Mouse (Mus musculus) retina, postnatal 7 days (tissue): Measurements from ENCODE around the gene Rad51b.

Experiments
- DNase-seq: peaks from one replicate; pipeline ENCODE4 v3.0.0-alpha.2; 2012; ENCODE audit warnings: low read depth, low spot score

The Rad51b gene

GRCm38 (mm10) chr12:79330571-79330970 lies 33.5 kb downstream of the Rad51b start:
- DNase-seq: no peak

DNA sequence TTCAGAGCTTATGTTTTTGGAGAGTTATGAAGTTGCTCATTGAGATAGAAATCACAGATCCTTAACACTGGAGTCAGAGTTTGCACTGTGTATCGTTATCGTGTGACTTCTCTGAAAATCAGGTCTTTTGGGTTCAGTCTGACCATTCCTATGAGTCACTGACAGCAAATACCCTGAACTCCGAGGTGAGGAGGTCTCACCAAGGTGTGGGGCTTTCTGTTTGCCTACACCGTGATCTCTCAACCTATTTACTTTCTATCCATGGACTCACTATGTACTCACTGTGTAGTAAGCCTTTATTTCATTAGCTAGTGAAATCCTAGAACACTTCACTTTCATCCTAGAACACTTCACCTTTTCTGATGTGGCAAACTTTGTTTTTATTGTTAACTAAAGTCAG lies 34.6 kb downstream of the Rad51b start:
- no peak for DNase-seq

DNA sequence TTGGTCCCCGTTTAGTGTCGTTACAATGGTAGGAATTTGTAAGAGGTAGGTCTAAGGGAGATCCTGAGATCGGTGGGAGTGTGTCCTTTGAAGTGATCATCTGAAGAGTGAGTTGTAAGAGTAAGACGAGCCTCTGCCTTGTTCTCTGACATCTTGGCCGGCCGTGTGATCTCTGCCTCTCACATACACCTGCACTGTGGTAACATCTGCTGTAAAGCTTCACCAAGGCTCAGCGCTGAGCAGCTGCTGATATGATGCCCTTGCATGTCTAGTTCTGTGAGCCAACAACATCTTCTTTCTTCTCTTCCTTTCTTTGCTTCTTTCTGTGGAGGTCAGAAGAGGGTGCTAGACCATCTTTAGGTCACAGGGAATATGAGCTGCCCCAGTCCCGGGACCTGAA lies 41.7 kb downstream of the Rad51b start:
- DNase-seq: no peak

DNA sequence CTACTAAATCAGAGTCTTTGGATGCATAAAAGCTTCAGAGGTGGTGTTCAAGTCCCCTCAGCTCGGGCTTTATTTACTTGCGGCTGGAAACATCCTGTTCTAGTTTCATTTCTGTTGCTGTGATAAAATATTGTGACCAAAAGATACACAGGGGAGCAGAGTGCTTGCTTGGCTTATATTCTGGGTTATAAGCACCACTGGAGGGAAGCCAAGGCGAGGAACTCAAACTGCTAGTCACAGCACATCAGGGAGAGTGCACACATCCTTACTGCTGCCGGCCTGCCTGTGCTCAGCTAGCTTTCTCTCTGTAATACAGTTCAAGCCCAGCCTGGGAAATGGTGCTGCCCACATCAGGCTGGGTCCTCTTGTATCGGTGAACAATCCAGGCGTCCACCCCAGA lies 43.4 kb downstream of the Rad51b start:
- no peak for DNase-seq

DNA sequence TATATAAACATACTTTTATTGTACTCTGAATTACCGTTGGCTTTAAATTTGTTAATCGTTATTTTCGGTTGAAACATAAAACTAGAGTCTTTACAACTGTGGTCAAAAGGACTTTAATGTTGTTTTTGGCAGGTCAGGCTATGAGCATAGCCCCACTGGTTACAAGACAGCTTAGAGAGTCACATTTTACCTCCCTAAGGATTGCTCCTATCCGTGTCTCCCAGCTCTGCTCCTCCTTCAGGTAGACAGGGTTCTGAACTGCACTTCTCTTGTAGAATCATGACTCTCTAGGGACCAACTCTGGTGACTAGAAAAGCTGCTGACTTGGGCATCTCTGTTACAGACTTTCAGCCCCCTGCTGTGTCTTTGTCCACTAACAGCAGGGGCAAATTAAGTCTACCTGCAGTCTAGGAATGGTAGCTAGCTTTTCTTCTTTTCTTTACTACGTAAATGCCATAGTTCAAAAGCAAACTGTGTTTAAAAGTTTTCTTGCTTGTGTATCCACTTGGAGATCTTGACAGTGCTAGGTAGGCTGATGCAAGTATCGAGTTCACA lies 44.3 kb downstream of the Rad51b start:
- DNase-seq: no peak

DNA sequence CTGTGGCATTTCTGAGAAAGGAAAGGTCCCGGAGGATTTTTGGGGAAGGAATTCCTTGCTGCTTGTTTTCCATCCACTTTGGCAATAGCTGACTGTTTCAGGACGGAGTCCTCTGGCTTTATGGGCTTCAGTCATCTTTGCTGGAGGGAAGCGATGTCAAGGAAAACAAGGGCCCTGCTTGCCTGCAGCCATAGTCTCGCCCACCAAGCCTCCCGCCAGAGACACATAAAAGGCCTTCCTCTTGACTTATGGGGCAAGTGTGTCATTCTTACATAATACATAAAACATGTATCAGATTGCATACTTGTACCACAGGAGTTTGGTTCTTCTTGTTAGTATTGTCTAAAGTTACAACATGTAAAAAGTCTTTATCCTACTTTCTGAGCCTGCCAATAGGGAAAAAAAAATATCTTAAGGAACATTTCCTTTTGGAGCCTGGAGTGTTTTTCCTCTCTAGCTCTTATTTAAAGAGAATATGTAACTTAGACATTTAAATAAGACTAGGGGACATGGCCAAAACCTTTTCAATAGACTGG lies 49.2 kb downstream of the Rad51b start:
- DNase-seq: no peak

DNA sequence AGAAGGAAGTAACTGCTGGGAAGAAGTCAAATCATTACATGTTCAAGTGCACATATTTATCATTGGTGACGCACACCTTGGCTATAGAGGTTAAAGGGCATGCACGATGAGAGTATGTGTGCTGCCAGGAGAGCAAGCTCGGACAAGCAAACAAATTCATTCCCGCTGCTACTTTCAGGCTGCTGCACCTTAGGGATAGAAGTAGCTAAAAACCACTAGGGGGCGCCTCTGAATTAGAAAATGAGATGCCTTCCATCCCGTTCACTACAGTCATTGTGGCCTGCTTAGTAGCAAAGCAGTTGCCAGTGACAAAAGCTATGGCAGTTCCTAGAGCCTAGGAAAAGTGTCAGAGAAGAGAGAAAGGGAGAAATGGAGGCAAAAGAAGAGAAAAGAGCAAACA lies 50.6 kb downstream of the Rad51b start:
- peak; percentile 61 for DNase-seq

DNA sequence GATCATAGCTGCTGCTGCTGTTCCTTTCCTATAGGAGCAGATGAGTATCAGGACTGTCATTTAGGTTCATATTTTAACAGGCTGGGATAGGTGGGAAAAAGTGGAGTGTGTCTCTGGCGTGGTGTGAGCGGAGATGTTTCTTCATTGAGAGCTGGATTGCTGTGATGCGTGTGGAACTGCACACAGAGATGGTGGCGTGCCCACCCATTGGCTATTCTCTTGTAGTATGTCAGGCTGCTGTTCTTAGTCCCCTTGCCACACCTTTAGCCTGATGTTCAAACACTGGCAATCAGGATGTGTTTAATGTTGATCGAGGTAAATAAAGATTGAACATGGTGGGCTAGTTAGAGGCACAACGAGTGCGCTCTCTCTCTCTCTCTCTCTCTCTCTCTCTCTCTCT lies 54.4 kb downstream of the Rad51b start:
- no peak for DNase-seq

DNA sequence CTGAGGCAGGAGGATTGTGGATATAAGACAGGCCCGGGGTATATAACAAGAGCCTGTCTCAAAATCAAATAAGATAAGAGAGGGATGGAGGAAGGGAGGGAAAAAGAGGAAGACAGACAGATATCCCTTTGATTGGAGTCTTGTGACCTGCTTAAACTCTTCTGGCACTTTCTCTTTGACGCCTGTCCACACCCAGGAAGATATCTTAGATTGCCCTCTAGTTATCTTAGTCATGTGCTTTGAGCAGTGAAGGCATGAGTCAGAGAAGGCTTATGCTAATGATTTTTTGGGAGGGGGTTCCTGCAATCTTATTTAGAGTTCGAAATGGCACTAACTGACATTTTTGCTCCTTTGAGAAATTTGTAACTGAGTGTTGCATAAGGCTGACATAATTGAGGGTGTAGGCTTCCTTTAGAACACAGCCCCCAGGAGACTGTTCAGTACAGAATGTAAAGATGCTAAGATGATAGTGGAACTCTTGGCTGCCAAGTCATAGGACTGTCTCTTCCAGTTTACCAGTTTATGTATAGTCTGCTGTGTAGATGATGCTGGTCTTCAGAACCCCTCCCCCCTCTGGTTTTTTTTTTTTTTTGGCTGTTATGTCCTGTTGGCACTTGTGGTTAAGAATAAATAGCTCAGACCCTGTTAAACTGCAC lies 55.1 kb downstream of the Rad51b start:
- DNase-seq: no peak

DNA sequence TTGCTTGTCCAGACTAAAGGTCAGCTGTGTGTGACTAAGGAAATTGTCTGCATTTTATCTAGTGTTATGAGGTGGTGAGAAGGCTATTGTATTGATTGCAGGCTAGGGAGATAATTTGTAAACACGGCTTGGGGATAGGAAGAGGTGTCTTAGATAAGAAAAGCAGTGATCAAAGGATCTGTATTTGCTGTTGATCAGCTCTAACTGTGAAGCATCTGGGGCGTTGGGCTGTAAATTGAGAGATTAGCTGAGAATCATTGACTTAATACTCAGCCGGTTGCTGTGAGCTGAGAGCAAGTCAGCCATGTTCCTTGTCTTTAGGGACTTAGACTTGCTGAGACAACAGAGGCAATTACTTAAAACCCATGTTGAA lies 55.6 kb downstream of the Rad51b start:
- peak; percentile 20 for DNase-seq

GRCm38 (mm10) chr12:79353356-79353755 lies 56.3 kb downstream of the Rad51b start:
- DNase-seq: no peak

GRCm38 (mm10) chr12:79354621-79355020 lies 57.5 kb downstream of the Rad51b start:
- DNase-seq: no peak

DNA sequence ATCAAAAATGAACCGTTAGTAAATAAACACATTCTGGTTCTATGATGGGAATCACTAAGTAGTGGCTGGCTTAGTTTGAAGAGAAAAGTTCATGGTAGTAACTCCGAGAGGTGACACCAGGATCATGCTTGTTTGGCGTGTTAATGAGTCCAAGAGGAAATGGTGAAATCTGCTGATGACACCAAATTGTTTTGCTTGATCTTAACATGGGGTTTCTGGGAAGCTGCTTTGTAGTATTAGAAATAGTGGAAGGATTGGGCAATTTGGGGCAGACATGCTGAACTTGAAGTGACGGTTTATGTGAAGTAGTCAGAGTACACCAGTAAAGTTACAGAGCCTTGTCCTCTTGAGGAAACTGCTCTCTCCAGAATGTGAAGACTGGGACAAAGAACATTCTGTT lies 59.1 kb downstream of the Rad51b start:
- DNase-seq: no peak

GRCm38 (mm10) chr12:79357631-79358030 lies 60.5 kb downstream of the Rad51b start:
- DNase-seq: no peak

DNA sequence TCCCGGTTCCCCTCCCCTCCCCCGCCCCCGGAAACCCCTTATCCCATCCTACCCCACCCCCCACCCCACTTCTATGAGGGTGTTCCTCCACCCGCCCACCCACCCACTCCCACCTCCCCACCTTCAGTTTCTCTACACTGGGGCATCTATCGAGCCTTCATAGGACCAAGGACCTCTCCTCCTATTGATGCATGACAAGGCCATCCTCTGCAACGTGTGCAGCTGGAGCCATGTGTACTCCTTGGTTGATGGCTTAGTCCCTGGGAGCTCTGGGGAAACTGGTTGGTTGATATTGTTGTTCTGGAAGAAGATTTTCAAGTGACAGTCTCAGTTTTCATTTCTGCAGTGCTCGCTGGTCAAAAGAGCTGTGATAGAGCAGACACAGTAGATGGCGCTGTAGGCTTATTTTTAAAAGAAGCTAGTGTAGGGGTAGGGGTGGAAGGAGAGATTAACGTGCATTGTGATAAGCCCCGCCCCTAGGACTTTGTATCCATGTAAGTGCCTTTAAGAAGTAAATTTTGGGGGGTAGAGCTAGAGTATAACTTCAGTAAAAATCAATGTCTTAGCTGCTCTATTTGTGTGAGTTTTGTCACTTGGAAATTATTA lies 61.6 kb downstream of the Rad51b start:
- DNase-seq: peak; percentile 69

DNA sequence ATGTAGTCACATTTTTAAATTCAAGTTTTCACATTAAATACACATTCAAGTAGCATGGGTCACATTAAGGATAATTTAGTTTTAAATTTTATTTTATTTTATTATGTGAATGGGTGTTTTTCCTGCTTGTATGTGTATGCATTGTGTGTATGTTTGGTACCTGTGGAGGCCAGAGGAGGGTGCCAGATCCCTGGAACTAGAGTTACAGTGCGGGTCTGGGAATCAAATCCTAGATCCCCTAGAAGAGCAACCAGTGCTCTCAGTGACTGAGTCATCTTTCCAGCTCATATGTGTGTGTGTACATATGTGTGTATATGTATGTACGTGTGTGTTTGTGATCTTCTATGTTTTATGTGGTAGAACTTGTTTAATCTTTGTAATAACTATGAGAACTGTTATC lies 62.3 kb downstream of the Rad51b start:
- DNase-seq: no peak

- no peak for DNase-seq
Measured at GRCm38 (mm10) chr12:79362219-79362618, 65.1 kb downstream of the Rad51b start.

DNA sequence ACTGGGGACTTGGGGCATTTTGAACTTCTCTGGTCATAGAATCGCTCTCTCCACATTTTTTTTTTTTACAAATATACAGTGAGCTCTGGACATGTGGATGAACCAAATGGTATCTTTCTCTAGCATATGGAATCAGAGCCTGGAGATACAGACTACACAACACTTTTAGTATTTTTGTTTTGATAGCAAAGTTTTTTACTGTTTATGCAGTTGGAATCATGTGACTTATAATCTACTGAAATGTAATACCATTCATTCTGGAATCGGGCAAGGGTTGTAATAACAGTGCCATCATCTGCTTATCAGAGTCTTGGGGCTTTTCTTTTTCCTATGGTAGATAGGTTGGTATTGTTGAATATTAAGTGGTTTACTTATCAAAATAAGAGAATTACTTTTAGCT lies 67.2 kb downstream of the Rad51b start:
- DNase-seq: no peak

DNA sequence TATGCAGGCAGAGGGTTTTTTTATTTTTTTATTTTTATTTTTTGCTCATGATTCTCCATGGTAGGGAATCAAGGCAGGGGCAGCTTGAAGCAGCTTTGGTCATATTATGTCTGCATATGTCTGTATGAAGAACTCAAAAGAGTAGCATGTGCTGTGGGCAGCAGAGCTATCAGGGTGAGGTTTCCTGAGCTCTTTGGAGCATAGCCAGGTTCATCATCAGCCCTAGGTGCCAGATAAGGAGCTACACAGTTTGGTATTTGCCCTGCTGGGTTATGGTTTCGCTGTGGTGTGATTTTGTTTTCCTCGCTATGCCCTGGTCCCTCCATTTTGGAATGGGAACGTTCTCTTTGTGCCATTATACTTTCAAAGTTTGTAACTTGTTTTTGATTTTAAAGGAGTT lies 71.7 kb downstream of the Rad51b start:
- DNase-seq: no peak

GRCm38 (mm10) chr12:79369512-79370165 lies 72.6 kb downstream of the Rad51b start:
- no peak for DNase-seq

DNA sequence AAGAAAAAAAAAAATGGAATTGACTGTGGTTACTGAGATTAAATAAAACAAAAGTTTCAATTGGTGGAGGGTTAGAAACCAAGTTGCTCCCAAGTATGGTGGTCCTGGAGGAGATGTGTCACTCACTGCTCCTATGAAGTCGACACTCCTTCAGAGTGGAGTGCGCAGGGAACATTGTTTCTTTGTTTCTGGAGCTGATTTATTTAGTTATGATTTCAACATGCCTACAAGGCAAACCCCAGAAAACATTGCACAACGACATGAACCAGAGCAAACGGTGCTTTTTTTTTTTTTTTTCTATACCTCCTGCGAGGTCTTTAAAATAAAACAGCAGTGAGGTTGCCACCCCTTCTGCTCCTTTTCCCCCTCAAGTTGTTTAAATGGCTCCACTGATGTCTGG lies 75.6 kb downstream of the Rad51b start:
- DNase-seq: no peak

- DNase-seq: no peak
Measured at GRCm38 (mm10) chr12:79377378-79377777, 80.3 kb downstream of the Rad51b start.

- no peak for DNase-seq
Measured at GRCm38 (mm10) chr12:79377861-79378260, 80.8 kb downstream of the Rad51b start.
